In the genomic region with DNA sequence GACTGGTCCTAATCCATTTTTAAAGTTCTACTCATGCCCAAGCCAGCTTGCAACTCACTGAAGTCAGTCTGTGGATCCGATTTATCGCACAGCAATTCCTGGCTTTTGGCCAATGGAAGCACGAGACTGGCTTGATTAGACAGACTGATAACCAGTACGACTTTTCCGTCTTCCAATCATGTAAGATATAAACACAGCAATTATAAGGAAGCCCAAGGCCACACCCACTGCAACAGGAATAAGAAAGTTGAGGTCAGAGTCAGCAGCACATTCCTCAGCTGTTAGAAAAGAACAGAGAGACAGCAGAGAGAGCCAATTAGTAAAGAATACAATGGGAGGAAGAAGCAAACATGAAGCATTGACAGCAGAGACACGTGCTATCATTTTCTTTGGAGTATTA, we compare ENCODE assay signal across 12 mouse cellular contexts. TPM values are rescaled to one million over a fixed set of nuclear protein-coding genes. Genes with fewer than 3 reads are reported as not detected.
DNase-seq lines count a peak whose midpoint lies in the region; ATAC-seq and TF ChIP-seq lines count a peak whose summit lies in the region.
"Had no signal": no experiment of that assay in that cellular context is flagged by ENCODE, and none has a peak within 500 bp of the region (broad histone marks: within the 10 kb centered on the region; RNA-seq: fewer than 3 reads in every experiment).

No protein-coding gene starts in this region.

- 54% methylated on average over 6 of the region's 6 CpGs for WGBS in kidney, embryonic 15.5 days
- 39% methylated on average over 6 of the region's 6 CpGs for WGBS in lung, embryonic 14.5 days

- intact Hi-C loops in heart, postnatal 10 days (cut with DNase I): no loop called here

- H3K27ac ChIP-seq in kidney, embryonic 15.5 days: no peak overlapping the region
- H3K27ac ChIP-seq in lung, embryonic 14.5 days (ENCODE audit: low read depth): no peak overlapping the region
- H3K27ac ChIP-seq: hindbrain, embryonic 15.5 days; left cerebral cortex, adult 2 months; liver, embryonic 14.5 days had no signal

- ATAC-seq in kidney, embryonic 15.5 days (replicated peaks; ENCODE audit: low FRiP score): no peak
- no peak for ATAC-seq in lung, embryonic 14.5 days (ENCODE audit: insufficient read depth)

- no peaks in the 10 kb centered on the region for H3K27me3 ChIP-seq in kidney, embryonic 15.5 days
- H3K27me3 ChIP-seq in lung, embryonic 14.5 days (ENCODE audit: insufficient read depth, low read length): no peaks in the 10 kb centered on the region
- H3K27me3 ChIP-seq: hindbrain, embryonic 15.5 days had no signal

- 0 out of 2 replicates have a peak, but pooled peaks cover 4% of the 10 kb centered on the region for H3K4me1 ChIP-seq in kidney, embryonic 15.5 days
- no peaks in the 10 kb centered on the region for H3K4me1 ChIP-seq in lung, embryonic 14.5 days (ENCODE audit: insufficient read depth)
- H3K4me1 ChIP-seq: hindbrain, embryonic 15.5 days had no signal

- DNase-seq in adrenal gland, adult (ENCODE audit: inconsistent age in 2 of 2, low spot score in 1 of 2): peak; percentile 8 to 56
- no peak for DNase-seq in adrenal gland, postnatal 4 days (ENCODE audit: low spot score in 2 of 2)
- peak; percentile 30 for DNase-seq in kidney, adult 11 months
- DNase-seq in heart, postnatal 10 days: peak; percentile 15 to 26
- DNase-seq in lung, embryonic 14.5 days: peak; percentile 57
- DNase-seq in right cerebral cortex, postnatal 14 days: no peak
- DNase-seq in cerebellum, adult 11-12 months: no peak
- DNase-seq: thymus, postnatal 36 days had no signal

- H3K4me3 ChIP-seq in kidney, embryonic 15.5 days (replicated peaks): no peak overlapping the region
- H3K4me3 ChIP-seq in lung, embryonic 14.5 days (ENCODE audit: low read depth, low read length): no peak overlapping the region
- H3K4me3 ChIP-seq: hindbrain, embryonic 15.5 days; left cerebral cortex, adult 2 months had no signal

- no peaks in the 10 kb centered on the region for H3K36me3 ChIP-seq in kidney, embryonic 15.5 days
- no peaks in the 10 kb centered on the region for H3K36me3 ChIP-seq in lung, embryonic 14.5 days (ENCODE audit: insufficient read depth)
- H3K36me3 ChIP-seq: hindbrain, embryonic 15.5 days had no signal

- H3K4me2 ChIP-seq in kidney, embryonic 15.5 days: no peak overlapping the region
- no peak overlapping the region for H3K4me2 ChIP-seq in lung, embryonic 14.5 days
- H3K4me2 ChIP-seq: hindbrain, embryonic 15.5 days had no signal

- no peak overlapping the region for H3K9ac ChIP-seq in kidney, embryonic 15.5 days
- no peak overlapping the region for H3K9ac ChIP-seq in lung, embryonic 14.5 days
- H3K9ac ChIP-seq: hindbrain, embryonic 15.5 days; liver, embryonic 14.5 days had no signal

- no peak for TF ChIP-seq CTCF in lung, embryonic 14.5 days (IDR thresholded peaks at IDR 0.05; ENCODE audit: low read depth)

- H3K9me3 ChIP-seq in kidney, embryonic 15.5 days (replicated peaks): no peaks in the 10 kb centered on the region
- no peaks in the 10 kb centered on the region for H3K9me3 ChIP-seq in lung, embryonic 14.5 days (ENCODE audit: low read depth, low read length)
- H3K9me3 ChIP-seq: hindbrain, embryonic 15.5 days had no signal

RNA-seq across cellular contexts. Expression of gene Lamp2, which starts 54.2 kb away (rescaled TPM):
- total RNA-seq in adrenal gland, postnatal 4 days (2021): 100 to 1,000 TPM; 173 to 184 TPM
- 154 and 157 TPM in 2 replicates for polyA plus RNA-seq in kidney, embryonic 15.5 days (2015; fragmentation: Nextera tagmentation; extraction: Ambion mirVana)
- 100 to 1,000 TPM; 154 to 161 TPM for total RNA-seq in heart, postnatal 10 days (2021)
- 143 and 157 TPM in 2 replicates for polyA plus RNA-seq in lung, embryonic 14.5 days (2014; fragmentation: Nextera tagmentation; extraction: Ambion mirVana)

Comparison
In these comparisons a context has a peak if more than half of its experiments do, and no peak if none do; other contexts are left out.
1. DNase-seq: peak in adrenal gland, adult (2 of 2), kidney, adult 11 months (single experiment), heart, postnatal 10 days (2 of 2) and lung, embryonic 14.5 days (single experiment); none in adrenal gland, postnatal 4 days (0 of 2), right cerebral cortex, postnatal 14 days (single experiment) and cerebellum, adult 11-12 months (single experiment).